Mouse (Mus musculus): ENCODE data around the gene Slc39a11. TPM values are rescaled to one million over a fixed set of nuclear protein-coding genes. Genes with fewer than 3 reads are reported as not detected.

Gene Slc39a11
- polyA plus RNA-seq, 1 experiment from 2014 or later, result 37.1 TPM

GRCm38 (mm10) chr11:113373331-113373730 lies 276.5 kb downstream of the Slc39a11 start:
- no peak for ATAC-seq (ENCODE audit: insufficient read depth, low FRiP score, low read depth)
- Histone ChIP-seq H3K9me3 (no peaks in the 10 kb centered on the region), H3K4me2 (no peak overlapping the region), H3K27ac (no peak overlapping the region), H3K4me1 (no peaks in the 10 kb centered on the region), H3K36me3 (no peaks in the 10 kb centered on the region), H3K27me3 (replicated peaks) (no peaks in the 10 kb centered on the region), H3K4me3 (replicated peaks) (no peak overlapping the region), H3K9ac (no peak overlapping the region)
- 94% methylated on average over 9 of the region's 9 CpGs for WGBS

- Histone ChIP-seq H3K27ac (no peak overlapping the region), H3K4me2 (no peak overlapping the region), H3K36me3 (no peaks in the 10 kb centered on the region), H3K4me3 (replicated peaks) (no peak overlapping the region), H3K4me1 (no peaks in the 10 kb centered on the region), H3K9me3 (no peaks in the 10 kb centered on the region), H3K9ac (no peak overlapping the region), H3K27me3 (replicated peaks) (no peaks in the 10 kb centered on the region)
- no peak for ATAC-seq (ENCODE audit: insufficient read depth, low FRiP score, low read depth)
- WGBS, result 56% methylated on average over 13 of the region's 13 CpGs
Observed at GRCm38 (mm10) chr11:113368046-113368445, 281.8 kb downstream of the Slc39a11 start.

DNA sequence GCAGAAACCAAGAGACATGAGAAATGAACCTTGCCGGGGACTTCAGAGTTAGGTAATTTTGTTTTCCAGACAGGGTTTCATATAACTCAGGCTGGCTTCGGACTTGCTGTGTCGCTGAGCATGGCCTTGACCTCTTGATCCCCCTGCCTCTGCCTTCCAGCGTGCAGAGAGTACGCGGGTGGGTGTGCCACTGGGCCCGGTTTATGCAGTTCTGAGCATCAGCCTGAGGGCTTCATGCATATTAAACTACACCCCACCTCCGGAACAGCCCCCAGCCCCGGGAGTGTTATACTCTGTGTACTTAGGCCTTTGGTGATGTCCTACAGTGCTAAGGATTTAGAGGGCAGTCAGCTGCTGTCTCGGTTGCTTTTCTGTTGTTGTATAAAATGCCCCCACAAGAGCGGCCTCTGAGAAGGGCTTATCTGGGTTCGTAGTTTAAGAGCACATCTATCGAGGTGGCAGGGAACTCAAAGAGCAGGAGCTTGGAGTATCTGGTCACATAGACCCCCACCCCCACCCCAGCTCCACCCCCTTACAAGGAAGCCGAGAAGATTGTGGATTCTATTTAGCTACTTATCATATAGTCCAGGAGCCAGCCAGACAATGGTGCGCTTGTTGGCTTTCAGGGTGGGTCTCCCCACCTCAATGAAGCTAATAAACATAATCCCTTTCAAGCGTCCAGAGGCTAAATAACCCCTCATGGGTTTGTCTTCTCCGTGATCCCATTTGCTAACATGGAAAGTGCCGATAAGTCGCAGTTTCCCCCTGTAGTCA lies 283.4 kb downstream of the Slc39a11 start:
- Histone ChIP-seq H3K27me3 (replicated peaks) (no peaks in the 10 kb centered on the region), H3K9ac (no peak overlapping the region), H3K9me3 (no peaks in the 10 kb centered on the region), H3K4me2 (no peak overlapping the region), H3K4me1 (no peaks in the 10 kb centered on the region), H3K4me3 (replicated peaks) (no peak overlapping the region), H3K36me3 (no peaks in the 10 kb centered on the region), H3K27ac (no peak overlapping the region)
- no peak for ATAC-seq (ENCODE audit: insufficient read depth, low FRiP score, low read depth)
- WGBS, result 43% methylated on average over 19 of the region's 19 CpGs

GRCm38 (mm10) chr11:113363739-113364138 lies 286.1 kb downstream of the Slc39a11 start:
- no peak for ATAC-seq (ENCODE audit: insufficient read depth, low FRiP score, low read depth)
- Histone ChIP-seq H3K4me3 (replicated peaks) (no peak overlapping the region), H3K4me1 (no peaks in the 10 kb centered on the region), H3K27me3 (replicated peaks) (no peaks in the 10 kb centered on the region), H3K36me3 (no peaks in the 10 kb centered on the region), H3K9me3 (no peaks in the 10 kb centered on the region), H3K4me2 (no peak overlapping the region), H3K27ac (no peak overlapping the region), H3K9ac (no peak overlapping the region)
- WGBS, result 62% methylated on average over 13 of the region's 13 CpGs

DNA sequence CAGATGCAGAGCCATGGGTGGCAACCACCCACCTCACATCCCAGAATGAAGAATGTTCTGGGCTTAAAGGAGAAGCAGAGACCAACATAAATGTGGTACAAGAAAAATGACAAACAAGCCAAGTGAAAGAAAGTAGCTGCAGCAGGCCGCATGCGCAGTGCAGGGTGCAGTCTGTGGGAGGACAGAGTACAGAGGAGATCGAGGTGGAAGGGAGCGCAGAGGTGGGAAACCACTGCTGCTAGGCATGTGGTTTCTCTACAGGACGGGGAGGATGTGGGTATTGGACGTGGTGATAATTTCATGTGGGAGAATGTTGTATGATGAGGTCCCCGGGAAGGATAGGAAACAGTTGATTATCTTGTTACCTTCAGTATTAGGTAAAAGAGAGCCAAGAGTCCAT lies 287.3 kb downstream of the Slc39a11 start:
- ATAC-seq (ENCODE audit: insufficient read depth, low FRiP score, low read depth), result no peak
- 85% methylated on average over 7 of the region's 7 CpGs for WGBS
- Histone ChIP-seq H3K4me1 (no peaks in the 10 kb centered on the region), H3K27me3 (replicated peaks) (no peaks in the 10 kb centered on the region), H3K36me3 (no peaks in the 10 kb centered on the region), H3K9me3 (no peaks in the 10 kb centered on the region), H3K27ac (no peak overlapping the region), H3K4me2 (no peak overlapping the region), H3K4me3 (replicated peaks) (no peak overlapping the region), H3K9ac (no peak overlapping the region)

GRCm38 (mm10) chr11:113360049-113360835 lies 289.6 kb downstream of the Slc39a11 start:
- H3K9me3 ChIP-seq, result no peaks in the 10 kb centered on the region
- no peak overlapping the region for H3K27ac ChIP-seq
- H3K27me3 ChIP-seq (replicated peaks), result no peaks in the 10 kb centered on the region
- H3K4me2 ChIP-seq, result no peak overlapping the region
- no peaks in the 10 kb centered on the region for H3K4me1 ChIP-seq
- H3K9ac ChIP-seq, result no peak overlapping the region
- WGBS, result 91% methylated on average over 10 of the region's 10 CpGs
- no peak for ATAC-seq (ENCODE audit: insufficient read depth, low FRiP score, low read depth)
- H3K36me3 ChIP-seq, result no peaks in the 10 kb centered on the region
- no peak overlapping the region for H3K4me3 ChIP-seq (replicated peaks)

- H3K4me2 ChIP-seq, result no peak overlapping the region
- 83% methylated on average over 5 of the region's 5 CpGs for WGBS
- H3K4me3 ChIP-seq (replicated peaks), result no peak overlapping the region
- H3K27me3 ChIP-seq (replicated peaks), result no peaks in the 10 kb centered on the region
- no peak overlapping the region for H3K27ac ChIP-seq
- H3K4me1 ChIP-seq, result no peaks in the 10 kb centered on the region
- H3K9ac ChIP-seq, result no peak overlapping the region
- no peaks in the 10 kb centered on the region for H3K36me3 ChIP-seq
- no peaks in the 10 kb centered on the region for H3K9me3 ChIP-seq
- ATAC-seq (ENCODE audit: insufficient read depth, low FRiP score, low read depth), result no peak
Observed at GRCm38 (mm10) chr11:113355932-113356331, 293.9 kb downstream of the Slc39a11 start.

DNA sequence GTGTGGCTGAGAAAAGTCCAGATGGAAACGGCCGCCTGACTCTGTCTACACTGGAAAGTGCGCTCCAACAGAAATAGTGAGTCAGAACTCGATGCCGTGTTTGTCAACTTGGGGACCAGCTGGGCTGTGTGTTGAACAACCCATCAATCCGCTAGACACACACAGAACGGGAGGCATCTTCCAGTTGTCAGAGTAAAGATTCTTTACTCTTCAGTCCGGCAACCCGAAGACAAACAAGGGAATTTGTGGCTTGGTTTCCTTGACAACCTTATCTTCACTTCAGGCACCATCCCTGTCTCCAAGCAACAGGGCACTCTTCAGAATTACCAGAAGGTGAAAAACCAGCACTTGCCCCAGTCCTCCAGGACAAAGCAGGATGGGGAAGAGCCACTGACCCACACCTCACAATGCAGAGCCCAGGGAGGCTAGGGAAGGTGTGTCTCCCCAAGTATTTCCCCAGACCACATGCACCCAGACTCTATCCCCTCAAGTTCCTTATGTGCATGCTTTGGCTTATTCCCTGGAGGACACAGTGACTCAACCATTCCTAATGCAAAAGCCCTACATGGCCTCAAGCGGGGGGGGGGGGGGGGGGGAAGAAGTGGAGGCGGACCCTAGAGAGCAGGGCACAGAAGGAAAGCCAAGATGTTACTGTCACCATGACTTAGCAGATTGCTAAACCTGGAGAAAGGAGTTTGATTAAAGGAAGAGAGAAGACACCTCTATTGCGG lies 297.6 kb downstream of the Slc39a11 start:
- WGBS, result 28% methylated on average over 11 of the region's 12 CpGs

GRCm38 (mm10) chr11:113350583-113350982 lies 299.3 kb downstream of the Slc39a11 start:
- Histone ChIP-seq H3K4me2 (no peak overlapping the region), H3K9me3 (no peaks in the 10 kb centered on the region), H3K4me3 (replicated peaks) (no peak overlapping the region), H3K4me1 (no peaks in the 10 kb centered on the region), H3K27me3 (replicated peaks) (no peaks in the 10 kb centered on the region), H3K9ac (no peak overlapping the region), H3K36me3 (peaks cover 8% of the 10 kb centered on the region; the same call in 1 of the 2 replicates), H3K27ac (no peak overlapping the region)
- 90% methylated on average over 4 of the region's 4 CpGs for WGBS
- no peak for ATAC-seq (ENCODE audit: insufficient read depth, low FRiP score, low read depth)

More for the DNA sequence above, 297.6 kb downstream of the Slc39a11 start:
- no peaks in the 10 kb centered on the region for H3K9me3 ChIP-seq
- H3K36me3 ChIP-seq, result peaks cover 8% of the 10 kb centered on the region; the same call in 1 of the 2 replicates
- H3K27ac ChIP-seq, result no peak overlapping the region
- H3K9ac ChIP-seq, result no peak overlapping the region
- H3K4me3 ChIP-seq (replicated peaks), result no peak overlapping the region
- H3K4me1 ChIP-seq, result no peaks in the 10 kb centered on the region
- no peaks in the 10 kb centered on the region for H3K27me3 ChIP-seq (replicated peaks)
- ATAC-seq (ENCODE audit: insufficient read depth, low FRiP score, low read depth), result no peak
- H3K4me2 ChIP-seq, result no peak overlapping the region

- no peak for ATAC-seq (ENCODE audit: insufficient read depth, low FRiP score, low read depth)
Observed at GRCm38 (mm10) chr11:113346895-113347514, 302.9 kb downstream of the Slc39a11 start.

GRCm38 (mm10) chr11:113339770-113340169 lies 310.1 kb downstream of the Slc39a11 start:
- no peak overlapping the region for H3K4me2 ChIP-seq
- no peaks in the 10 kb centered on the region for H3K36me3 ChIP-seq
- no peaks in the 10 kb centered on the region for H3K9me3 ChIP-seq
- no peak for ATAC-seq (ENCODE audit: insufficient read depth, low FRiP score, low read depth)
- H3K9ac ChIP-seq, result no peak overlapping the region
- no peak overlapping the region for H3K4me3 ChIP-seq (replicated peaks)
- no peak overlapping the region for H3K27ac ChIP-seq
- H3K4me1 ChIP-seq, result no peaks in the 10 kb centered on the region
- 73% methylated on average over 8 of the region's 8 CpGs for WGBS
- no peaks in the 10 kb centered on the region for H3K27me3 ChIP-seq (replicated peaks)

More at GRCm38 (mm10) chr11:113346895-113347514, 302.9 kb downstream of the Slc39a11 start:
- Histone ChIP-seq H3K9ac (no peak overlapping the region), H3K4me3 (replicated peaks) (no peak overlapping the region), H3K4me2 (no peak overlapping the region), H3K9me3 (no peaks in the 10 kb centered on the region), H3K27me3 (replicated peaks) (no peaks in the 10 kb centered on the region), H3K27ac (no peak overlapping the region), H3K4me1 (no peaks in the 10 kb centered on the region), H3K36me3 (peaks cover 8% of the 10 kb centered on the region; the same call in 1 of the 2 replicates)
- 45% methylated on average over 9 of the region's 9 CpGs for WGBS

Measured in stomach, embryonic 15.5 days (tissue).